Mouse (Mus musculus): ENCODE data around the gene Stx7.

DNA sequence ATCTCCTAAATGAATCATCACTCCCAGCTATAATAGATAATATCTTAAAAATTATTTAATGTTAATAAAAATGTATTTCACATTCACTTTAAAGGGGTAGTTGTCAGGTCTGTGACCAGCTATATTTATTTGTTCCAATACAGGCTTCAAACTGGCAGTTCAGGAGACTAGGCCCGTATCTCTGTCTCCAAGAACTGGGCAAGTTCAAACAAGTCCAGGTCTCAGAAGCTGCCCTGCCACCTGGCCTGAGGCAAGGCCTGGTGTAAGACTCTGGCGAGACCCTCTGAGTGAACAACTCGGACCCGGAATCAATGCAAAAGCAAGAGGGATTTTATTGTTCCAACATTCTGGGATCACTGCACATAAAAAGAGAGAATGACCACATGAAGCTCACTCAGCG lies 64.2 kb downstream of the Stx7 start:
- TF ChIP-seq POLR2A (IDR thresholded peaks at IDR 0.05; ENCODE audit: borderline replicate concordance, low read depth, low read length): no peak
- TF ChIP-seq CTCF (IDR thresholded peaks at IDR 0.05; ENCODE audit: low read depth, low read length): no peak

Data from bone marrow macrophage, adult 2 months (primary cell).